Mouse (Mus musculus): ENCODE results near the gene Zbtb18.
"Not testable (repeated sequence)": the region's sequence is repeated elsewhere in the genome, so short reads cannot be mapped to it uniquely, and the experiment has no call there.

Gene Zbtb18

GRCm38 (mm10) chr1:177447541-177448111, 5.5 kb downstream of the Zbtb18 start:
- DNase-seq (ENCODE audit: low spot score): peak; percentile 81

GRCm38 (mm10) chr1:177448121-177448561, 6.0 kb downstream of the Zbtb18 start:
- DNase-seq (ENCODE audit: low spot score): peak; percentile 32

DNA sequence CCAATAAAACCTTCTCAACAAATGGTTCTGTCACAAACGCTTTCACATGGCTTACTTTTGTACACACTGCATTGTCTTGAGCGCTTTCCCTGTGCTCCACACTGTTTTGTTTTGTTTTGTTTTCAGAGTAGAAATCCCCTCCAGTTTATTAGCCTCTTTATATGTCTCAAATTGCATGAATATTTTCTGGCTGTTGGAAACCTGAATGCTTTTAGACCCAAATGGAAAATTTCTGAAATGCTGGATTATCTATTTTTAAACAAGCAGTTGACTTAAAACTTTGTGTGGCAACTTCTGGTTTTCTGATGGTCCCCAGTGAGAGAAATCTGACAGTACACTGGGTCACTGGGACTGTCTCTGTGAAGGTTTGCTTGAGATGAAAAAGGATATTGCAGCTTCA, 6.8 kb downstream of the Zbtb18 start:
- DNase-seq (ENCODE audit: low spot score): no peak

DNA sequence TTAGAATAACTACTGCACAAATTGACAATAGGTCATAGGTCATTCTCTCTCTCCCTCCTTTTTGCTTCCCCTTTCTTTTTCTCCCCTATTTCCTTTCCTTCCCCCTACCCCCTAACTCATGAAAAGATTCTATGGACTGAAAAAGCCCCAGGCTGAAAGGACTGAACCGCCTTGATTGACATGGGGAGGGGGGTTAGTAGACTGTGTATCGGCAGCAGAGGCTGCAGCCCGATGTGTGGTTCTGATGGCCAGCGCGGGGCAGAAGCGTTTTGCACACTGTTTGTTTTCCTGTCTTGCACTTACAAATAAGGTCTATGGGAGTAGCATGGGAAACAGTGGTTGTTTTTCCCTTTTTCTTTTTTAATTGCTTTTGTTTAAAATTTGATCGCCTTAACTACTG, 7.7 kb downstream of the Zbtb18 start:
- DNase-seq (ENCODE audit: low spot score): not testable (repeated sequence)

DNA sequence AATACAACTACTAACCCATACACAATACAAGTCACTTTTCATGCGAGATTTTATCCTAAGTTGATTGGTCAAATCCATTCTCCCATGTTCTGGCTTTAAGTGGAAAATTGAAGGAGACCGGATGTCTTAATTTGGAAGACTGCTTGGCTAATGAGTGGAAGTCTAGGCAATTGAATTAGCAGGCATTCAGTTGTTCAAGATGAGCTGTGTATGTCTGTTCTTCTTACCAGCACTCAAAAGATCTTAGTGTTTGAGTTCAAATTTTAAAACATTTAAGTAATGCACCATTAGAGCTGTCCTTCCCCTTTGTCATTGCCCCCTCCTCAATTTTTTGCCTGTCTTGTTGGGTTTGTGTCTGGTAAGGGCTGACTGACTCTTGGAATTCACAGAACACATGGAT, 8.9 kb downstream of the Zbtb18 start:
- DNase-seq (ENCODE audit: low spot score): no peak

DNA sequence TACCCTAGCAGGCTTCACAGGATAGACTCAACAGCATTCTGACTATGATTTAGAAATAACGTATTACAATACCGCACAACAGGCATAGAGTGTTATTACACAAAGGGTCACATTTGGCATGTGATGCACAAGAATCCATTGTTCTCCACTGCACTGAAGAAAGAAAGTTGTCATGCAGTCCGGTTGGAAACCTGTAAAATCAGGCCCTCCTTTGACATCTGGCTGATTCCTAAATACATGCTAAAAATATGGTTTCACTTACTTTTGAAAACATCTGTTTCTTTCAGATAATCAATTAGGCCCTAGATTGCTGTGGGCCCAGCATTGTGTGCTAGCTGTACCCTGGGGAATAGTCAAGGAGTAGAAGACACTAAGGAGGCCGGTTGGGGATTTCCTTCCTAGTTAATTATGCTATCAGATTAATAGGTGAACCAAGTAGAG, 9.9 kb downstream of the Zbtb18 start:
- DNase-seq (ENCODE audit: low spot score): peak; percentile 44

- DNase-seq (ENCODE audit: low spot score): no peak
Observed at GRCm38 (mm10) chr1:177452987-177453386, 10.8 kb downstream of the Zbtb18 start.

- DNase-seq (ENCODE audit: low spot score): peak; percentile 35
Observed at GRCm38 (mm10) chr1:177453806-177454205, 11.7 kb downstream of the Zbtb18 start.

DNA sequence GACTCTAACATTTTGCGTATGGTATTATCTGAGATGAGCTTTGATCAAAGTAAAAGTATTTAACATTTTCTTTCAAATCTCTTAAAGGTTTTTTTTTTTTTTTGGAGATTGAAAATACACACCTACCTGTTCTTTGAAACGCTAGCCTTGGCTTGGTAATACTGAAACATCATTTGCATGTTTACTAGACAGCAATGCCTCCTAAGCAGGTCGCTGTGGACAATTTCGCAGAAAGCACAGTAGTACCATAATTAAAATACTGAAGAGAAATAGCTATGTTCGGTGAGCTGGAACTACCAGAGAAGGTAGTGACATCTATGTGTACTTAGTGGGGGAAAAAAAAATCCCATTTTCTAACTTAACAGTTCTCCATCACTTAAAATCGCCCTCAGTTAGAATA, 12.3 kb downstream of the Zbtb18 start:
- DNase-seq (ENCODE audit: low spot score): no peak

DNA sequence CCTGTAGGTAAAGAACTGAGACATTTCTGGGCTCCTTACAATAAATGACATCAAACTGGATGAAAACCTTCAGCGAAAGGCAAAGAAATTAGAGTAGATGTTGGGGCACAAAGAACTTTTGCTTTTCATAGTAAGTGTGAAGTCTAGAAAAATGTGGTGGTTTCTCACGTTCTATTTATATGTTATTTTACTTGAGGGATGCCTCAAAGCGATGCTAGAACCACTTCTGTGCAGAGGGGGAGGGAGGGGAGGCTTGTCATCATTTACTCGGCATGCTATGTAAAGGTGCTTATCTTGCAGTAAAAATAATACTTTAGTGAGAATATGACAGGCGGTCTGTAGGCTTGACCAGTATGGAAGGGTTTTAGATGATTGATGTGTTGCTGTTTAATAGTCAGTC, 13.3 kb downstream of the Zbtb18 start:
- no peak for DNase-seq (ENCODE audit: low spot score)

DNA sequence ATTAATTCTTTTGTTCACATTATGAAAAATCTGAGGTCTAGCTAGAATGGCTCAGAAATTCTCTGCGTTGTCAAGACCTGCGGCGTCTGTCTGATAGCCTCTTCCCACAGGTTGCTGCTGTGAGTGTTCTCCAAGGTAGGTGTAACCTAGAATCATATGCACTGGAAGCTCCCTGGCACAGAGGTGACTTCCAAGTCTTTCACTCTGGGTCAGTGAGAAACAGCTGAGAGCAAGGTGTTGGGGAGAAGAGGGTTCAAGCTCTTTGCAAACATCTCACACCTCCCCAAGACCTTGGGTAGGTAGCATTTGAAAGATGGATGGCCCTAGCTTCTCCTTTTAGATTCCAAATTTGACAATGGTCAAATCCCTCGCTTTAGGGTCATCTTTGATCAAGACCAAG, 14.1 kb downstream of the Zbtb18 start:
- DNase-seq (ENCODE audit: low spot score): no peak

DNA sequence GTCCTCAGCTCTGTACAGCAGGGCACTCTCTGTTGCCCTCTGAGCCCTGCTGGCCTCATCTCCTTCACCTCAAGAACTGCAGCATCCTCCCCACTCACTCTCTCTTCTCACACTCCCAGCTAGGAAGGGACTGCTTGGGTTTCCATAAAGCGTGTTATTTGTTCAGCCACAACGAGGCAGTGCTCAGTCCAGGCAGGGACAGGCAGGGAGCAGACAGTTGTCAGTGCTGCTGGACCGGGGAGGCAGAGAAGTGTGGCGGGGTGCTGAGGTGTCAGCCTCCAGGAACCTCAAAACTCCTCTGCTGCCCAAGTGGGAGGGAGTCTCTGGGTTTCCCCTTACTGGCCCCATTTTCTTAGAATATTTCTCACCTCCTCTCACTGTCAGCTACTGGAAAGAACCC, 14.6 kb downstream of the Zbtb18 start:
- no peak for DNase-seq (ENCODE audit: low spot score)

GRCm38 (mm10) chr1:177457981-177458380, 15.8 kb downstream of the Zbtb18 start:
- DNase-seq (ENCODE audit: low spot score): no peak

DNA sequence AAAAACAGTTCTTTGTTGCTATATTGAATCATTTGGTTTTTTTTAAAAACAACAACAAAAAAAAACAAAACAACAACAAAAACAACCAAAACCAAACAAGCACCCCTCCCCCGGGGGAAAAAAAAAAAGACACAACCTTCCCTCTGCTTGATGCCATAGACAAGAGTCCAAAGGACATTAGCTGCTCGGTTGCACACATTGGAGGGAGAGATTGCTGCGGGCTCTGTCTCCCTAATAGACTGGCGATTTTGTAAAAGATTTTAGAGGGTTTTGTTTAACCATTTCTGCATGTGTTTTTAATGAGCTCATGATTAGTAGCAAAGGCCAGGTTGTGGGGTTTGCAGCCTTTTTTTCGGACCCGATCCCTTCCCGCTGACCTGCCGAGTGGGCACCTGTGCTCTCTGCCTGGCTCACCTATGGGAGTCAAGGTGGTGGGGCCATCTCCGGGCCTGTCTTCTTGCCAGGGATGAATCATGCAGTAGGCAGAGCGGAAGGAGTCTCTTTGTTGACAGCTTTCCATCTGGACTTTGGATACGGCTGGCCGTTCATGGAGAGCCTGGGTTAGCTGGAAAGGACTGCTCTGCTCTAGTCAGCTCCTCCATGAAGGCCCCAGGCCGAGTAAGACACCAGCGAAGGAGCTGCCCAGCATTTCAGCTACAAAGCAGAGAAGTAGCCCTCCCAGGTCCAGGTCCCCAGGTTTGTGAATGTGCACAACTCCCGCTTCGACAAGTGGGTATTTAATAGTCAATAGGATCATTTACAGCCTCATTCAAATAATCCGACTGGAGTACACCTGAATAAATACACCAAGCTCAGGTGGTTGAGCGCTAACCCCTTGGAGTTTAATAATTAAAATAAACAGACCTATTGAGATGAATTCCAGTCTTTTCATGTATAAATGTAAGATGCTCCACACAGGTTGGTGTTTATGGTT, 16.6 kb downstream of the Zbtb18 start:
- DNase-seq (ENCODE audit: low spot score): no peak

- no peak for DNase-seq (ENCODE audit: low spot score)
Observed at GRCm38 (mm10) chr1:177459536-177459935, 17.4 kb downstream of the Zbtb18 start.

DNA sequence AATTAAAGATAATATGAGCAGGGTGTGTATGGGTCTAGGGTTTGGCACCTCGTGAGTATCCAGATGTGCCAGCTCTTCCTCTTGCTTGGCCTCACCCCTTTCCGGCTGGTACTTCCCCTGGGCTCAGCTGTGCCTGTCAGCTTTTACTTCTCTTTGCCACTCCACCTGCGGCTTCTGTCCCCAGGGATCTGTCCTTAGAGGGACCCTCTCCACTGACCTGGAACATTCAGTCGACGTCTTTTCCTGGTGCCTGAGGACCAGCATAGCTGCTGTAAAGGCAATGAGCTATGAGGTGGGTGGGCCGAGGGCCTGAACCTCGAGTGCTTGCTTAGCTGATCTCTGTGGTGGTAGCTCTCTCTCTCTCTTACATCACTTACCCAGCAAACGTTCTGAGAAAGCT, 25.0 kb downstream of the Zbtb18 start:
- no peak for DNase-seq (ENCODE audit: low spot score)

DNA sequence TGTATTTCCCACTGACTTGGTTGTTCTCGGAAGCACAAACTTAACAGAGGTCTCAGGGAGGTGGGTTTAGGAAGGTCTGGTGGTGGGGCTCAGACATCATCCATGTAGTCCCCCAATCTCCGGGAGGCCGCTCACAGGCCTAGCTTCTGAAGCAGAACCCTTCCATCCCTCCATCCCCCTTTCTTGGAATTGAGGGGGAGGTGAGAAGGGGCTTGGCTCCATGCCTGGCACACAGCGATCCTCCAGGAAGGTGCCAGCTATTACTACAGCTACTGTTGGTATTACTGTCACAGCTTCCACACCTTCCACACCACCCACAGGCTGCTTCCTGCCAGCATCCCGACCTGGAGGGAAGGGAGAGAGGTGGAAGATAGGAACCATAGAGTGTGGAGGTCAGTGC, 26.3 kb downstream of the Zbtb18 start:
- no peak for DNase-seq (ENCODE audit: low spot score)

DNA sequence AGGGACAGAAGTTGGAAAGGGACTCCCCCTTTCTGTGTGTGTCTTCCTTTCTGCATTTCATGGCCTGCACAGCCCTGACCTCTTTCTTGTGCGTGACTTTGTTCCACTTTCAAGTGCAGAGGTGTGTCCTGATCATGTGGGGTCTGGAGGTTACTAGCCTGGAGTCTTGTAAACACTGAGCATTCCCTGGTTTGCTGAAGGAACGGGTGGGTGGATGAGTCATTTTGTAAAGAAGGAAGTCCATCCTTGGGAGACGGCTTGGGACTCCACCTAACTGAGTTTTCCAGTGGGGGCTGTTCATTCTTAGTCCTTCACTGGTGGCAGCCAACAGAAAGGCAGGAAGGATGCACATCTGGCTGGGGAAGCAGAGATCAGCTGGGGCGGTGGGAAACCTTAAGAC, 27.9 kb downstream of the Zbtb18 start:
- no peak for DNase-seq (ENCODE audit: low spot score)

GRCm38 (mm10) chr1:177470951-177471350, 28.8 kb downstream of the Zbtb18 start:
- no peak for DNase-seq (ENCODE audit: low spot score)

DNA sequence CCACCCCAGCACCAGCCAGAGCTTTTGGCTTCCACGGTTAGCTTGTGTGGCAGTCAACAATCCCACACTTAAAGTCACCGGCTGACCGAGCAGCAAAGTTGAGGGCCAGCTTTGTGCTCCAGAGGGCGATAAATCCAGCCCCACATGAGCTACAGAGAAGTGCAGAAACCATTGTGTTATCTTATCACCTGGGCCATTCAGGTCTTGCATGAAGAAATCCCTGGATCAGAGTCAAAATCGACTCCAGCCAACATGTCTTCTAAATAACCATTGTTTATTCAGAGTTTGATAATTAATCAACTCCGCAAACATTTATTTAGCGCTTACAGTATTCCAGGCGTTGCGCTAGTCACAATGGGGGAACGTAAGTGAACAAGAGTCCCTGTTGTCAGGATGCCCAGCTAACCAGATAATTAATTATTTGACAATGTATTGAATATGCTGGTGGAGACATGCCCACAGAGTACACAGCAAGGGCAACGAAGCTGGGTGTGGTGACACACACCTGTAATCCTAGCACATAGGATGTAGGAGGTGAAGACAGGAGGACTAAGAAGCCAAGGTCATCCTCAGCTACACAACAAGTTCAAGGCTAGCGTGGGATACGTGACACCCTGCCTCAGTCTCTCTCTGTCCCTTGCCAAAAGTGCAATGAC, 33.5 kb downstream of the Zbtb18 start:
- no peak for DNase-seq (ENCODE audit: low spot score)

DNA sequence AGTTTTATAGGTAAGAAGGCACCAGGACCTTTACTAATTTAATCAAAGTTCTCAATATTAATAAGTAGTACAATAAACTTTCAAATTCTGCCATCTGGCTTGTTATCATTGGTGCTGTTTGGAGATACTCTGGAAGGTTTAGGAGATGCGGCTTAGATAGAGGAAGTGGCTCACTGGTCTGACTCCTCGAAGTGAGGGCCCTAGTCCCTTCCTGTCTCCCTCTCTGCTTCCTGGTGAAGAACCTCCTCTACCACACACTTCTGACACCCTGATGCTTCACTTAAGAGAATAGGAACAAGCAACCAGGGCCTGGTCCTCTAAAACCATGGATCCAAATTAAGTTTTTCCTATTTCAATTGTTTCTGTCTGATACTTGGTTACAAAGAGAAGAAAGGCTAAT, 36.4 kb downstream of the Zbtb18 start:
- DNase-seq (ENCODE audit: low spot score): no peak

DNA sequence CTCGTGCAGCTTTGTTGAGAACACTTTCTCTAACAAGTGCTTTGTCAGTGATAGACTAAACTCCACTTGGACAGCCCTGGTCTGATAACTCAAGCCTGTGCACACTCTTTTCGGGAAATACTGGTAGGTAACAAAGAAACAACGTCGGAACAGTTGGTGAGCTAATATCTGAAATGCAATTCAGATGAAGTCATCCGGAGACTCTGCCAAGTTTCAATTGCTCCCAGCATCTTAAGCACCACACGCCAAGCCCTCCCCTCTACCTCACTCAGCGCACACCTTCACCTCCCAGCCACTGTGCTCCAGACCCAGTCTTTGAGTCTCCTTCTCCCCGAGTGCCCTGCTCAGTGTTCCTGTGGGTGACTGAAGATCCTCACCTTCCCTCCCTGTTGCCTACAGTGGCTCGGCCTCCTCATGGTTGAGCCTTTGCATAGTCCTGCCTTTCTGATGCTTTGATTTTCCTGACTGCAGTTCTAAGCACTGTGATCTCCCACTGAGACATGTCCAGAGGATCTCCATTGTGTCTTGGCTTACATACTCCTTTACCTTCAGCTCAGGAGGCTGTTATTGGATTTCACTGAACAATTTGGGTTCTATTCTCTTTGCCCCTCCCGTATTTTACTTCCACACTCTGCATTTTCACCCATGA, 37.3 kb downstream of the Zbtb18 start:
- no peak for DNase-seq (ENCODE audit: low spot score)

Measured in embryo, embryonic 10 days (tissue).